Mouse (Mus musculus) thymus, postnatal 25 days (tissue): ENCODE data around the gene Akap8l.

Experiments used
- DNase-seq: peaks from one replicate; pipeline ENCODE4 v3.0.0; 2022

The Akap8l gene

GRCm38 (mm10) chr17:32315560-32315959 is 34.8 kb downstream of the Akap8l start:
- no peak for DNase-seq

DNA sequence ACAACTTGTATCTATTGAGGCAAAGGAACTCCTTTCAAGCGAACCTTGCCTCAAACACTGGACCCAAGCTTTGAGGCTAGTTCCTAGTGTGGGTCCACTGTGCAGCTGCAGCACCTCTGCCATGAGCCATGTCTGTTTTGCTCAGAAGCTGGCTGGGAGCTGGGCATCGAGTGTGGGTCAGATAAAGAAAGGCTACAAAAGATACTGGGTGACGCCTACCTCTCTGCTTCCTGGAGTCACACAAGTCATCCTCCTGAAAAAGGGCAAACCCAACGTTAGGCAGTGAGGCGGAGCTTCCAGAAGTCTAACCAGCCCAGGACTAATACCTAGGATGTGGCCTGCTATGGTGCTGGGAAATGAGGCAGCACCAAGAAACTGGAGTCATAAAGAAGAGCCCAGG is 36.5 kb downstream of the Akap8l start:
- no peak for DNase-seq

GRCm38 (mm10) chr17:32312801-32313200 is 37.6 kb downstream of the Akap8l start:
- DNase-seq: no peak

GRCm38 (mm10) chr17:32307963-32308362 is 42.4 kb downstream of the Akap8l start:
- DNase-seq: no peak

GRCm38 (mm10) chr17:32298125-32298524 is 52.3 kb downstream of the Akap8l start:
- no peak for DNase-seq

GRCm38 (mm10) chr17:32295901-32296300 is 54.5 kb downstream of the Akap8l start:
- no peak for DNase-seq

DNA sequence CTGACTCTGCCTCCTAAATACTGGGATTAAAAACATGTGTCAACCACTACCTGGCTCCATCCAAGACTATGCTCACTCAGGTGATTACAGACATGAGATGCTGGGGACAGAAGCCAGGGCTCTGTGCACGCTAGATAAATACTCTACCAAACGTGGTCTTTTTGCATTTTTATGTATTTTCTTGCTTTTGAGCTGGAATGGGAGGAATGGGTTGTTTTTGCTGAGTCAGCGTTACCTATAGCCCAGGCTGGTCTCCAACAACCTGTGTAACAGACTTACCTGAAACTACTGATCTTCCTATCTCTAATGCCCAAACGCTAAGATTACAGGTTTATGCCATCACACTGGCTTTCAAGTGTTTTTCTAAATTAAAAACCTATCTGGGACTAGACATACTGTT is 55.2 kb downstream of the Akap8l start:
- no peak for DNase-seq

GRCm38 (mm10) chr17:32285138-32285670 is 65.2 kb downstream of the Akap8l start:
- DNase-seq: no peak

GRCm38 (mm10) chr17:32284262-32285137 is 65.9 kb downstream of the Akap8l start, which contains the start of gene Brd4:
TSS of gene Brd4 (minus strand) at chr17:32284722.
- DNase-seq: peak; percentile 93

- peak; percentile 69 for DNase-seq
These were observed 66.6 kb downstream of the Akap8l start for GRCm38 (mm10) chr17:32283771-32284221.

DNA sequence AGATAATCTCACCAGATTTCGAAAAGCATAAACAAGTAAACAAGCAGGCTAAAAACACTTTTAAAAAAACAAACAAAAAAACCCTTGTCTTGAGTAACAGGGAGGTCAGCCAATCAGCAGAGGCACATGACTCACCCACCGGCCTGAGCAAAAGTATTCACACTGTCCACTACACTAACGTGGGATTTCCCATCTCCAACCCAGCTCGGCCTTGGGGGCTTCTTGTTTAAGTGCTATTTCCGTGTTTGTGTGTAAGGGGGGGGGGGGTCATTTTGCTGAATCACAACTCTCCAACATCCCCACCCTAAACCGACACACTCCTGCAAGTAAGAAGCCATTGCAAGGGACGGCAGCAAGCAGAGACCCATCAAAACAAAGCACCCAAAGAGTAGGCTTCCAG is 67.1 kb downstream of the Akap8l start:
- no peak for DNase-seq

DNA sequence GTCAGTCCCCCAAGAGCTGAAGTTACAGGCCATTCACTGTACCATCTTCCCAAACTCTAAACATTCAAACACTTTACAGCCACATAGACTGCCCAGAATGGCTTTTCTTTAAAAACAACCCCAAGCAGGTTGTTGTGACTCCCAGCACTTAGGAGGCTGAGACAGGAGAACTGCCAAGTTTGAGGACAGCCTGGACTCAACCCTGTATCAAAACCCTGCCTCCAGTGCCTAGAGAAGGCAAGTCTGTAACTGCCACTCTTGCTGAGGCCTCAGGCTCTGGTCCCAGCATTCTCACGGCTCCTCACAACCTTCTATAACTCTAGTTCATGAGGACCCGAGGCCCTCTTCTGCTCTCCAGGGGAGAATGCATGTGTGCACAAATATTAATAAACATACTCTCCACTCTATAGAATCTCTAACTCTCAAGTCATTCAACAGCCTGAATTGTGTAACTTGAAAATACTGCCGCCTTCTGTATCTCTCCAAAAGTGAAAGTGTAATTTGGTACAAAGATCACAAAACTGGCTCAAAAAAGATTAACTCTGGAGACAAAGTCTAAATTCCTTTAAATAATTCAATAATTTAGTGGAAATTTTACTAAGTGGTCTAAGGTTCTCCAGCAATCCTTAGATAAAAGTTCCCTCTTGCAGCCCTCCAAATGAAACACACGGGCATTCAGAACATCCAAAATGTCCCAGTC is 68.6 kb downstream of the Akap8l start:
- no peak for DNase-seq

DNA sequence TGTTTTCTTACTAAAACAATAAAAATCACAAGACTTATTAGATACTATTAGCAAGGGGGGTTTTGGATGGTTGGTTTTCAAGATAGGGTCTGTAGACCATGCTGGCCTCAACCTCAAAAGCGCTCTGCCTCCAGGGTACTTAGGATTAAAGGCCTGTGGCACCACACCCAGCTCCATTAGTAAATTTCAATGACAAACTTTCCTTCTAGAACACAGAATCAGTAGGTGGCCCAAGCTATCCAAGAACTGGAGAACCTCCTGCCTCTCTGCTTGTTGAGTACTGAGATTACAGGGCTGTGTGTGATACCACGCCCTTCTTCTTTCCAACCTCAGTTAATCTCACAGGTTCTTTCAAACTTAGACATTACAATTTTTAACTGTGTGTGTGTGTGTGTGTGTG is 69.3 kb downstream of the Akap8l start:
- no peak for DNase-seq

- no peak for DNase-seq
These were observed 69.8 kb downstream of the Akap8l start for GRCm38 (mm10) chr17:32280575-32280974.

DNA sequence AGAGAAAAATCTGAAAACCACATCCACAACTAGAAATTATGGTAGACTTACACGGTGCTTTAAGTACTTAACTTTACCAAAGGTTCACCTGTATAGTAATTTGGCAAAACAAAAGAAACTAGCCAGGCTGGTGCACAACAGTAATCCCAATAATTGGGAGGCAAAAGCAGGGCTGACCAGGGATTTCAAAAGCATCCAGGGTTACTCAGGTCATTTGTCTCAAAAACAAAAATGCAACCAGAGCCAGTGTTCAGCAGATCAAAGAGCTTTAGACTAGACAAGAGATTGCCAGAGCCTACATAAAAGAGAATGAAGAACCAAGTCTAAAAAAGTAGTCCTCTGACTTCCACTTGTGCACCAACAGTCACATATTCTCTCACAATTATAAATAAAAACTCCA is 73.2 kb downstream of the Akap8l start:
- no peak for DNase-seq

GRCm38 (mm10) chr17:32275568-32275967 is 74.8 kb downstream of the Akap8l start:
- DNase-seq: no peak
